Mouse (Mus musculus) hindbrain, embryonic 16.5 days (tissue): ENCODE measurements around the gene Afap1. TPM values are rescaled to one million over a fixed set of nuclear protein-coding genes. Genes with fewer than 3 reads are reported as not detected.

ENCODE experiments used
- ATAC-seq: fragments of 200-750 bp; cut with Nextera tagmentation; 2 replicates; pipeline ENCODE4 v1.8.0; 2017; ENCODE audit warnings: moderate TSS enrichment, moderate library complexity
- H3K27ac ChIP-seq: fragments of 300-500 bp; sonication (generic); 2 replicates; pipeline ENCODE4 v1.5.1; 2014; ENCODE audit warnings: low read depth, mild to moderate bottlenecking, control low read depth, low read length, moderate library complexity
- H3K27me3 ChIP-seq: fragments of 300-500 bp; sonication (generic); replicated peaks from 2 replicates; pipeline ENCODE4 v1.6.1; 2014; ENCODE audit warnings: low read length; ENCODE audit not compliant: control insufficient read depth, insufficient read depth
- H3K36me3 ChIP-seq: fragments of 300-500 bp; sonication (generic); 2 replicates; pipeline ENCODE4 v1.6.1; 2014; ENCODE audit warnings: mild to moderate bottlenecking, low read length, moderate library complexity, mixed read lengths; ENCODE audit not compliant: control insufficient read depth, insufficient read depth
- H3K4me1 ChIP-seq: fragments of 300-500 bp; sonication (generic); 2 replicates; pipeline ENCODE4 v1.6.1; 2014; ENCODE audit warnings: low read depth, low read length; ENCODE audit not compliant: control insufficient read depth, insufficient read depth
- H3K4me2 ChIP-seq: fragments of 300-500 bp; sonication (generic); 2 replicates; pipeline ENCODE4 v1.6.1; 2014; ENCODE audit warnings: mild to moderate bottlenecking, low read length, control low read depth, moderate library complexity
- H3K4me3 ChIP-seq: fragments of 300-500 bp; sonication (generic); 2 replicates; pipeline ENCODE4 v1.5.1; 2014; ENCODE audit warnings: mild to moderate bottlenecking, low read length, control low read depth, moderate library complexity
- H3K9ac ChIP-seq: fragments of 300-500 bp; sonication (generic); 2 replicates; pipeline ENCODE4 v1.6.1; 2014; ENCODE audit warnings: low read depth, mild to moderate bottlenecking, control low read depth, low read length, moderate library complexity
- H3K9me3 ChIP-seq: fragments of 300-500 bp; sonication (generic); 2 replicates; pipeline ENCODE4 v1.6.1; 2014; ENCODE audit warnings: mild to moderate bottlenecking, low read length, moderate library complexity; ENCODE audit not compliant: control insufficient read depth
- WGBS: fragments of 180-500 bp; shearing (Covaris S2); extraction: QIAGEN DNeasy Blood & Tissue Kit; methylation state at CpG from one replicate; pipeline ENCODE4 v1.1.7; 2014; 5-methylcytosine and 5-hydroxymethylcytosine counted together
- polyA plus RNA-seq: library from polyadenylated mRNA; unstranded; fragments of >200 nt; fragmentation: Nextera tagmentation; extraction: Ambion mirVana; gene quantifications from 2 replicates; pipeline ENCODE4 v1.2.1, GENCODE M21; 2015

The Afap1 gene
- polyA plus RNA-seq, 1 experiment from 2014 or later, result 54.8 TPM

DNA sequence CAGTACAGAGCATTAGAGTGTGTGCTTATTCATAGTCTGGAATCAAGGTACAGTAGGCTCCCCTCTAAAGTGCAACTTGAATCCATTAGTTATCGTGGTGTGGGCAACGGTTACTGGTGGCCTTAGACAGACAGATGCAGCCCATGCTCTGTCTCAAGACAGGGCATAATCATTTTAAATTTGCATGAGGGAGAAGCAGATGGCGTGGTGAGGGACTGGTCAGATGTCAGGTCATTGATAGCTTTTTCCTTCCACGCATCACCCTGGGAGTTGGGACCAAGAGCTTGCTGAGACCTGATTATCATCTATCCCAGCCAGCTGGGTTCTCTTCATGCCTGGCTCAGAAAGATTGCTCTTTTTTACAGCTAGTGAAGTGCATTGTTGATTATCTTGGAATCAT is 27.0 kb downstream of the Afap1 start:
- H3K4me3 ChIP-seq, result no peak overlapping the region
- no peak overlapping the region for H3K4me2 ChIP-seq
- no peaks in the 10 kb centered on the region for H3K27me3 ChIP-seq
- no peak overlapping the region for H3K27ac ChIP-seq
- H3K4me1 ChIP-seq, result peaks cover 61% of the 10 kb centered on the region
- no peaks in the 10 kb centered on the region for H3K9me3 ChIP-seq
- no peak for ATAC-seq
- 25% methylated on average over 4 of the region's 4 CpGs for WGBS
- H3K9ac ChIP-seq, result no peak overlapping the region
- no peaks in the 10 kb centered on the region for H3K36me3 ChIP-seq

DNA sequence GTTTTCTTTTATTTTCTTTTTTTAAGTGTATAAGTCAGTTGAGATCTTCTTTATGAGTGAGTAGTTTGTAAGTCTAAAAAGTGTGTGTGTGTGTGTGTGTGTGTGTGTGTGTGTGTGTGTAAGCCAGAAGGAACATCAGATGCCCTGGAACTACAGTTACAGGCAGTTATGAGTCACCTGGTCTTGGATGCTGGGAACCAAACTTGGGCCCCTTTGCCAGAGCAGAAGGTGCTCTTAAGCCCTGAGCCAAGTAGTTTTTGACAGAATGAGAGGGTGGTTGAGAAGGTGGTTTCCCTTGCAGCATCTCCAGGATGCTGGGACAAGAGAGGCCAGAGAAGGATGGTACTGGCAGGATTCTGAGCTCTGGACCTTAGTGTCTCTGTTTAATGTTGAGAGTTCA is 27.4 kb downstream of the Afap1 start:
- H3K36me3 ChIP-seq, result no peaks in the 10 kb centered on the region
- H3K27me3 ChIP-seq, result no peaks in the 10 kb centered on the region
- H3K4me3 ChIP-seq, result no peak overlapping the region
- no peaks in the 10 kb centered on the region for H3K9me3 ChIP-seq
- peaks cover 62% of the 10 kb centered on the region for H3K4me1 ChIP-seq
- no peak overlapping the region for H3K27ac ChIP-seq
- H3K9ac ChIP-seq, result no peak overlapping the region
- no peak for ATAC-seq
- H3K4me2 ChIP-seq, result no peak overlapping the region

DNA sequence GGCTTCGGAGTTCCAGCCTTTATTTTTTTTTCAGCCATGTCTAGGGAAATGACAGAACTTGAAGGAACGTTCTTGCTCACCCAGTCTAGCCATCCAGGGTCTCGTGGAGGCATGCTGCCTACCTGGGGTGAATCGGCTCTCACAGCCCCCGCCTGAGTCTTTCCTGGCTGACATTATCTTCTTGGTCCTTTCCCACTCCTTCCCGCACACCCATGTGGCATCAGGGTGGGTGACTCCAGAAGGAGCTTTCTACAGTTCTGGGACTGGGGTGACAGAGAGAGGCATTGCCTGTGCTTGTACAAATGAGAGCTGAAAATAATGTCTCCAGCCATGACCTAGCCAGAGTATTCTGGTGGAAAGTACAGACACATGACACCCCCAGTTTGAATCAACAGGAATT is 28.0 kb downstream of the Afap1 start:
- Histone ChIP-seq H3K9me3 (no peaks in the 10 kb centered on the region), H3K4me1 (peaks cover 65% of the 10 kb centered on the region), H3K4me2 (no peak overlapping the region), H3K36me3 (no peaks in the 10 kb centered on the region), H3K27me3 (no peaks in the 10 kb centered on the region), H3K4me3 (no peak overlapping the region), H3K27ac (peak overlapping the region; percentile 46), H3K9ac (no peak overlapping the region)
- 83% methylated on average over 6 of the region's 6 CpGs for WGBS
- ATAC-seq, result no peak

DNA sequence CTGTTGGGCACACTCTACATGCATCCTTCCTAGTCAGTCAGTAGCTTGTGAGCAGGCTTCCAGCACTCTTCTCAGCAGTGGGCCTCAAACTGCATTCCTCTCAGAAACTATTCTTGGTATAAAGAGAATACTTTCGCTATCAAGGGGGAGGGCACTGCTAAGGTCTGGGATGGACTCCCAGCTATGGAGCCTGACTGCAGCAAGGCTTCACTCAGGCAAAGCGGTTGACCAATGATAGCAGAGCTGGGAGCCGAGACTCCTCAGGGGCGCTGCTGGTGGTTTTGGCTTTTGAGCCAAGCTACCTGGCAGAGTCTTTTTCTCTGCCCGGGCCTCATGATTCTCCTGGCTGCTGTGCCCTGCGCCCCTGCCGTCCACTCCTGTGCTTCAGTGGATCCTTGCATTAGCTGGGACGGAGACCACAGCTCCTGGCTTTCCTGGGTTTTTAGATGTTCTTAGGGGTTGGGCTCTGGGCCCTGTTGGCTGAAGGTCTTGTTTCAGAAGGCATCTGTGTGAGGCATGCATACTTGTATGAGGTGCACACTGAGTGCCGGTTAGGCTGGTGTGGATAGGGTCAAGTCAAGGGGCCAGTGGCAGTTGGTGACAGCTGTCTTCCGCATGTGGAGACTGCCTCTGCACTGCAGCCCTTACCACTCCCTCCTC is 28.6 kb downstream of the Afap1 start:
- no peak overlapping the region for H3K9ac ChIP-seq
- WGBS, result 40% methylated on average over 10 of the region's 10 CpGs
- no peaks in the 10 kb centered on the region for H3K9me3 ChIP-seq
- H3K27ac ChIP-seq, result peak overlapping the region; percentile 18; the same call in 1 of the 2 replicates
- H3K27me3 ChIP-seq, result no peaks in the 10 kb centered on the region
- H3K4me1 ChIP-seq, result peaks cover 71% of the 10 kb centered on the region
- peak overlapping the region; percentile 15; the same call in 1 of the 2 replicates for H3K4me2 ChIP-seq
- H3K4me3 ChIP-seq, result no peak overlapping the region
- no peaks in the 10 kb centered on the region for H3K36me3 ChIP-seq
- ATAC-seq, result peak; percentile 25; the same call in 1 of the 2 replicates

DNA sequence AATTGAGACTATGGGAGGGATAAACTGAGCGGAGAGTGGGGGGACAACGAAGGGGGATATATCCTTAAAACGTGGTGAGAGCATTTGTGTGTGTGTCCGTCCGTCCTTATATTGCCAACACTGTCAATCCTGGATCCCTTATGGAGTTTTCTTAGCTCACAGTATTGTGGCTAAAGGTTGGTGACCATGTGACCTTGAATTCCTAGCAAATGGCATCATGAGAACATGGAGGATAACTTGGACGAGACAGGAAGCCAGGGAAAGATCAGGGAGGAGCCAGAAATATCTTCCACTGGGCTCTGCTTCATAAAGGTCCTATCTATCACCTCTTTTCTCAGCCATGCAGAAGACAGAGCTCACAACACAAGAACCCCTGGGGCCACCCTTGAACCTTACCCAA is 30.3 kb downstream of the Afap1 start:
- Histone ChIP-seq H3K4me1 (peaks cover 61% of the 10 kb centered on the region), H3K9ac (no peak overlapping the region), H3K4me2 (no peak overlapping the region), H3K27me3 (no peaks in the 10 kb centered on the region), H3K27ac (no peak overlapping the region), H3K4me3 (no peak overlapping the region), H3K9me3 (no peaks in the 10 kb centered on the region), H3K36me3 (no peaks in the 10 kb centered on the region)
- 91% methylated on average over 6 of the region's 6 CpGs for WGBS
- ATAC-seq, result no peak

DNA sequence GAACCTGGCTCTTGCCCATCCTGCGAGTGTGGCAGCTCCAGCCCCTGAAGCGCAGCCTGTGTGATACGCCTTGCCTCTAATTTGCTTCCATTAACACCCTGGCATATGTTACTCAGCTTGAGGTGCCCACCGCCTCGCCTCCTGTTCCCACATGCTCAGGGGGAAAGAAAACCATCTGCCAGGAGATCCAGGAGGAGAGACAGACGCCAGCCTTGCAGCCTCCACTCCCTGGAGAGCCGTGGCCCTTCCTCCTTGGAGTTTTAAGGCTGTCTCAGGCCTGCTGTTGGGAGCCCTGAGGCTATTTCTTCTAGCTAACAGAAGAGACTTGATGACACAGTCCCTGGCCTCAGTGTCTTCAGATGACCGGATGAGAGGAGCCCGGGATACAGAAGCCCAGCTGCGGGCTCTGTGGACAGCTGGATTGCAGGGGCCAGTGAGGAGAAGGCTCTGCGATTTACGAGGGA is 32.1 kb downstream of the Afap1 start:
- 0 out of 2 replicates have a peak overlapping the region, but pooled peaks have one; percentile 4 for H3K9ac ChIP-seq
- no peaks in the 10 kb centered on the region for H3K36me3 ChIP-seq
- 30% methylated on average over 12 of the region's 12 CpGs for WGBS
- H3K4me1 ChIP-seq, result peaks cover 44% of the 10 kb centered on the region
- peak overlapping the region; percentile 45; the same call in 1 of the 2 replicates for H3K27ac ChIP-seq
- no peak overlapping the region for H3K4me3 ChIP-seq
- H3K9me3 ChIP-seq, result no peaks in the 10 kb centered on the region
- H3K4me2 ChIP-seq, result no peak overlapping the region
- peak; percentile 53 for ATAC-seq
- H3K27me3 ChIP-seq, result no peaks in the 10 kb centered on the region

DNA sequence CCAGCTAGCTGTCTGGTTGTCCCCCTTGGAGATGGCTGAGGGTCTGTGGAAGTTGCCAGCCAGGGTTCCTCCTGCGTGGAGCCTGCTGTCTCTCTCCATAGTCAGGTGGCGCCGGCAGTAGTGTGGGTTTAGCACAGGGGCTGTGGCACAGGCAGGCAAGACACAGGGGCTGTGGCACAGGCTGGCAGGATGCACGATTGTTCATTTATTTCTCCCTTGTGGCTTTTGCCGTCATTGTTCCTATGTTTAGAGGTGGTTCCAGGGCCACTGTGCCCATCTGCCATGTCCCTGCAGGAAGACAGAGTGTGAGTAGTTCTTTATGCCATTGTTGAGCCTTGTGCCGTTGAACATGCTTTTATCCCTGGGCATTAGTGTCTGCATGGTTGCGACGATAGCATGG is 33.4 kb downstream of the Afap1 start:
- Histone ChIP-seq H3K36me3 (no peaks in the 10 kb centered on the region), H3K9me3 (no peaks in the 10 kb centered on the region), H3K27me3 (no peaks in the 10 kb centered on the region), H3K9ac (no peak overlapping the region), H3K4me3 (no peak overlapping the region), H3K27ac (0 out of 2 replicates have a peak overlapping the region, but pooled peaks have one; percentile 0), H3K4me1 (peaks cover 39% of the 10 kb centered on the region), H3K4me2 (no peak overlapping the region)
- WGBS, result 32% methylated on average over 8 of the region's 8 CpGs
- ATAC-seq, result peak; percentile 37

DNA sequence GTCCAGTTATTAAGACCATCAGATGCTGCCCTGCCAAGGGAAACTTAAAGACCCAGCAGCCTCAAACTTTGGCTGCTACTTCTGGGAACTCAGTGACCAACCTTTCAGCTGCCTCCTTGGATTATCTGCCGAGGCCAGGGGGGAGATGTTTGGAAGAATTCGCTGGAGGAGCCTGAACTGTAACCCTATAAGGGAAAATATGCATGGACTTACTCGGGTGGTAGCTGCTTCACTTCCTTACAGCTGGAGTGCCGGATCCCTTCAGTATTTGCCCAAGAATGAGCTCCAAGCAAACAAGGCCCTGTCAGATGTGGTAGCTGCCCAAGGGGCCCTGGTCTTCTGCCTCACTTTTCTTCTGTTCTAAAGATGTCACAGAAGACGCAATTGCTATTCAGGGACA is 38.2 kb downstream of the Afap1 start:
- Histone ChIP-seq H3K4me2 (no peak overlapping the region), H3K27me3 (no peaks in the 10 kb centered on the region), H3K9ac (no peak overlapping the region), H3K4me1 (peaks cover 24% of the 10 kb centered on the region), H3K9me3 (no peaks in the 10 kb centered on the region), H3K36me3 (peaks cover 4% of the 10 kb centered on the region; the same call in 1 of the 2 replicates), H3K27ac (no peak overlapping the region), H3K4me3 (no peak overlapping the region)
- WGBS, result 63% methylated on average over 5 of the region's 5 CpGs
- ATAC-seq, result no peak

DNA sequence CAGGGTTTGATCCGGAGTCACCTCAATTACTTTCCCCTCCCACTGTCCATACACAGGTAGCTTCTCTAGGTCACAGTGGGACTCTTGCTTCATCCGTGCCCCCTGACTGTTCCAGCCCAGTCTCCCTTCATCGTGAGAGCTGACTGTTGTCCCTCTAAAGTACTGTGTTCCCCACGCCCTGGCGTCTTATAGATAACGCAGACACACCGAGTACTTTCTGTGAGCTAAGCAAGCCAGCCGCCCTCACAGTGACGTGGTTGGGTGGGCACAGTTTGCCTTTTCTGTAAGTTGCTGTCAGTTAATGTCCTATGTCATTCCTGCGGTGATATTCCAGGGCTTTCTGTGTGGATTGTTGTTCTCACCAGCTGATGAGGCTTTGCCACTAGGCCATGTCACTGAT is 39.9 kb downstream of the Afap1 start:
- H3K9ac ChIP-seq, result no peak overlapping the region
- H3K27ac ChIP-seq, result no peak overlapping the region
- H3K27me3 ChIP-seq, result no peaks in the 10 kb centered on the region
- peaks cover 21% of the 10 kb centered on the region for H3K4me1 ChIP-seq
- ATAC-seq, result no peak
- no peak overlapping the region for H3K4me2 ChIP-seq
- H3K4me3 ChIP-seq, result no peak overlapping the region
- peaks cover 4% of the 10 kb centered on the region; the same call in 1 of the 2 replicates for H3K36me3 ChIP-seq
- WGBS, result 66% methylated on average over 10 of the region's 10 CpGs
- H3K9me3 ChIP-seq, result no peaks in the 10 kb centered on the region
